Mouse (Mus musculus): ENCODE measurements at regions not wholly inside any gene's neighbourhood (a gene's known extent, or its start where the extent isn't known, plus 50 kb on each side); places are given as distances from the start of the nearest gene placed in this dataset.

DNA sequence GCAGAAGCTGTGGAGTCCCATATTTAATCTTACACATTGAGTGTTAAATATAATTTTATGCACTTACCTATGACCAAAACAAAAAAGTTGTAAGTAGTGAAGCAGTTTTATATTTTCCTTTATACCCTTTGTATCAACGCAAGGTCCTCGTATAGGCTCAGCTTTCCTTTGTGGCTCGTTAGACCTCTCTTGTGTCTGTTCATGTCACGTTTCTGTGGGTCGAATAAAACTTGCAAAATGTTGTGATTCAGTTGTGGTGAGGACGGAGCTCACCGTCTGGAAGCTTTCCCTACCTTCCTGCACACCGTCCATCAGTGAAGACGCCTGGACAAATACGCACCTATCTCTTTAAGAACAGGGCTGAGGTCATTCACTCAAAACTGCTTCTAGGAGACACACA lies 64.9 kb upstream of the Cpsf6 start:
- TF ChIP-seq CTCF (IDR thresholded peaks at IDR 0.05; ENCODE audit: control insufficient read depth, insufficient read depth, insufficient replicate concordance, low read depth, low read length) (no peak), POLR2A (IDR thresholded peaks at IDR 0.05; ENCODE audit: control insufficient read depth, low read depth, low read length) (no peak)

Measured in testis, adult 2 months (tissue).